Mouse (Mus musculus) cerebellum, adult 9-11 months (tissue): ENCODE results near the gene Alox8.

ENCODE experiments used
- DNase-seq: peaks from one replicate; pipeline ENCODE4 v3.0.0; 2022

Alox8 gene

DNA sequence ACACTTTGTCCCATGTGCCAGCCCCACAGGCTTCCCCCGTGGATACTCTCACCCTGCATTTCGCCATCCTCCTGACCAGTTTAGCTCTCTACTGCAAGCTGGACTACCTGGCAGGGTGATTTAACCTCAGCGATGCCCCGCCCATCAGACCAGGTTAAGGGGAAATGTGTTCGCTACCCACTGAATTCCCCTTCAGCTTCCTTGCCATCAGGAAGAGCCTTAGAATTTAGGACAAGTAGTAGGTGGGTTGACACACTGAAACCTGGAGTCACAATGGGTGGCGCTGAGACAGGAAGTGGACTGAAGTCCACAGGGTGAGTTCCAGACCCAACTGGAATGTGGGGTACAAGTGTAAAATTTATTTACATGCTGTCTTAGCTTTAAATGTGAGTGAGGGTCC lies at the start of gene Alox8:
Alox8 (minus strand) TSS at position 101 of the 400 bp plus-strand sequence.
- no peak for DNase-seq

DNA sequence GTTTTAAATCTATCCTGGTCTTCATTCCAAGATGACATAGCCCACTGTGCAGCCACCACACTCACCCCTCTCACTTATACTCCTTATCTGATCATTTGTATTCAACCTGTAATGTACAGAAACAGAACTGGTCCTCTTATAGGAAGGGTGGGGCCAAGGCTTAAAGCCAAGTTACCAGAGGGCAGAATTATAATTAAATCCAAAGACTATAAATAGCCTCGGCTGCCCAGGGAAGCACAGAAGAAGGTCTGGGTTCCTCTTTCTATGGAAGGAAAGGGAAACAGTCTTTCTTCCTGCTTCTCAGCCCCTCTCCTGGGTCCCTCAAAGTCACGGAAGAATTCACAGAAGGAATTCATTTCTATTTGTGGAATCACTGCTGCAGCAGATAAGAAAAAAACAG lies 48.0 kb upstream of the Alox8 start:
- no peak for DNase-seq

DNA sequence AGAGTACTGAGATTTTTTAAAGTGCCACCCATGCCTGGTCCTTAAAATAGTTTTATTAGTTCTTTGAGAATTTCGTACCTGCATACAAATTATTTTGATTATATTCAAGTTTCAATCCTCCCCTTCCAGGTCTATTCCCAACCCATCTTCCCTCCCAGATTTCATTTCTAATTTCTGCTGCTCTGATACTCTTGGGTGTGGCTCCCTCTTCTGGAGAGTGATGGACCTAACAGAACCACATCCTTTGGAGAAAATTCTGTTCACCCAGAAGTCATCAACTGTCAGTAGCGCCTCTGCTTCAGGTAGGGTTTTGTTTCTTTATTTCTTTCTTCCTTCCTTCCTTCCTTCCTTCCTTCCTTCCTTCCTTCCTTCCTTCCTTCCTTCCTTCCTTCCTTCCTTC lies 47.3 kb upstream of the Alox8 start:
- DNase-seq, result no peak

DNA sequence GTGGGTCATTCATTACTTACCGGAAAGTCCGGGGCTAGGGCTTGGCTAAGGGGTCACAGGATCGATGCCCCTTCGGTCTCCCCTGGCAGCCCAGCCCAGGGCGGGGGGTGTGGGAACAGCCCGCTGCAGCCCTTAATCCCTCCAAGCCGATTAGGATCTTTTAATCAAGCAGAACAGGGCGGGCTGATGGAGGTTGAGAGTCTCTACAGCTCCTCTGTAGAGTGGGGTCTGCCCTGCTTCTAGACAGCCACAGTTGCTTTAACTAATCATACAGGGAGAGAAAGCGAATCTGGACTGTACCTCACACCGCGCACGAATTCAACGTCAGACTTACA lies 39.2 kb upstream of the Alox8 start, which contains the start of gene Gucy2e:
Gucy2e (minus strand) TSS at position 111 of the 335 bp plus-strand sequence.
- DNase-seq, result no peak

DNA sequence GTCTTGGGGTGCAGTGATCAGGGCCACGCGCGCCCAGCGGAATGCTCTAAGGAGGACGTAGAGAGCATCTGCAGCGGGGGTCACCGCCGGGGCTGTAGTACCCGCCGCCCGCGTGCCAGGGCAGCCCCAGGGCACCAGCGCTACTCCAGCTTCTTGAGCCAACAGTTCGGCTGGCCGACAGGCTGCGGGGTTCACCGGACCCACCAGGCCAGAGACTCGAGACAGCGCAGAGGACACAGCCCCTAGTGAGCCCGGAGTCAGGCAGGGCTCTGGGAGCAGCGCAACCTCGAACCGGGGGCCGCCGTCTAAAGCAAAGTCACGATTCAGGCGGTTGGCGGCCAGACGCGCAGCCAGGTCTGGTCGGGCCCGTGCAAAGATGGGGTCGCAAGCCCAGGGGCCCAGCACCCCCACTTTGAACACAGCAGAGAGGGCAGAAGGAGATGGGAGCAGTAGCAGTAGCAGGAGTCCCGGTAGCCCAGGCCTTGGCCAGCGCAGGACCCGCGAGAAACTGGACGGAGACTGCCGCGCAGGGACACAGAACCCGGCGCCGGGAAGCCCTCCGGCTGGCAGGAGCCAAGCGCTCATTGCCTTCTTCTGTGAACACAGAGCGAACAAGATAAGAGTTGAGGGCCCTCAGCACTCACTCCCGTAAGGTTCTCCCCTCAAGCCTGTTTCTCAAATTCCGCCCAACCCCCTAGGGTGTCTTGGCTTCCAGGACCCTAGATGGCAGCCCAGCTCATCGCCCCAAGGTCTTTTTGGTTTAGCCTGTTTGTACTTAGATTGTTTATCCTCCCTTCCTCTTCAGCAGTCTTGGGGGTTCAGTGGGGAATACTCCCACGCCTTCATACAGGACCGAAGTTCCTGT lies 38.6 kb upstream of the Alox8 start:
- DNase-seq, result peak; percentile 31

DNA sequence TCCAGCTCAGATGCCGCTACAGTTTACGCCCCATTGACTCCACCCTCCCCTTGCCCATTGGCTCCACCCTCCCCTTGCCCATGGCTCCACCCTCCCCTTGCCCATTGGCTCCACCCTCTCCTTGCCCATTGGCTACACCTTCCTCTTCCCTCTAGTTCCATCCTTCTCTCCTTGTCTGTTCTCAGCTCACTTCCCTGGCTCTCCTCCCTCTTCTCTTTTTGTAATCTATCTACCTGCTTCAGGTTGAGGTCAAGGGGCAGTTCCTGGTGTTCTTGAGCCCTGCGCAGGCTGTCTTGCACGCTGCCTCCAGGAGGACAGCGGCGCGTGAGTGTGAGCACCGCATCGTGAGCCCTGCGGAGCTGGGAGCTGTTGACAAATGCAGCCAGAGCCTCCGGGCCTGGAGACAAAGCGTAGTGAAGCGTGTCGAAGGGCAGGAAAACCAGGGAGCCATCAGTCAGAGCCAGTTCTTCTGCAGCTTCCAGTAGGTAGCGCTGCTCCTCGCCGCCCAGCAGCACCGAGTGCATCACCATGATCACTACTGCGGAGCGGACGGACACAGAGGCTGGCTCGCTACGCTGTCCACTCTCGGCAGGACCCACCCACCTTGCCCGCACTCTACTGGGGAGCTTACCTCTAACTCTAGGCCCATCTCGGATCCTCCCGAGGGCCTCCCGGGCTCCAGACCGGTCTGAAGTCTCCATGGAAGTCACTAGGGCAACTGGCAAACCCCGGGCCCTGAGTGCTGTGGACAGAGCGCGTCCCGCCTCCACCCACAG lies 37.8 kb upstream of the Alox8 start:
- peak; percentile 91 for DNase-seq

DNA sequence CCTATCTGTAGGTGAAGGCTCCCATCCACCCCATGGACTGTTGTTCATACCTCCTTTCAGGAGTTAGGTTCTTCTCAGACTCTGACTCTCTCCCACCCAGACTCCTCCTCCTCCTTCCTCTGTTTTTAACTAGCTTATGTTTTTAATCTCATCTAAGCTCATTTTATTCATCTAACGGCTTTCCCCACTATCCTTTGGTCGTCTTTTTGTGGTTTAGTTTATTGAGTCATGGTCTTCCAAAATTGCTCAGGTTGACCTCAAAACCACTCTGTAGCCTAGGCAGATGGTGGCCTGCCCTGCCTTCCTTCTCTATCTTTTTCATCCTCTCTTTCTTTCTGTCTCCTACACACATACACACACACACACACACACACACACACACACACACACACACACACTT lies 35.5 kb upstream of the Alox8 start:
- DNase-seq, result no peak

DNA sequence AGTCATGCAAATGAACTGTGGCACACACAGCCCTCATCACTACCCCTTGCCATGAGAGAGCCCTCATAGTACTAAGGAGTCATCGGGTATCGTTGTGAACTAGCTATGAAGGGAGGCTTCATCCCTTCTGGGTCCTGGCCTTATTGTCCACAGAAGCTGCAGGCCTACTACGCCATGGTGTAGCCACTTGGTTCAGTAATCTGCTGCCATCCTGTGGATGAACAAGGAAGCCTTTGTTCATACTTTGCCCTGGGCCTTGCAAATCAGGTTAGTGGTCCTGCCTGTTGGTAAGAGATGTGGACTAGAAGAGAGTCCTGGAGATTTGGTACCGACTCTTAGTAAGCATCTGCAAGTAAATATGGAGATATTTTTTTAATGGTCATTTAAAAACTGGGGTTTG lies 32.8 kb upstream of the Alox8 start:
- no peak for DNase-seq

DNA sequence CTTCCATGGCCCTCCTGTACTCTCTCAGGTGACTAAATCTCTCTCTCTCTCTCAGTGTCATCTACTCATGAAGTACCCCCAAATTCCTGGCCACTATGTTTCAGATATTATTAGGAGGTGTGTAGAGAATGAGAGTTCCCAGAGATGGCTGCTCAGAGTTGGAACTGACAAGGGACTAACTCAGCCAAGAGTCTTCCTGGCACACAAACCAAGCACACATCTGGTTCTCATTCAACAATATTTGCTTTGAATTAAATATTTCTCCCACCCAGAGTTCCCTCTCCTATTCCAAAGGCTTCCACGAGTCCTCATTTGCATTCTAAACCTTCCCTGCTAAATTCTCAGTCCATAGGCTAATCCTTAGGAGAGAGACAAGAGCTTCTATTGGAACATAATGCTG lies 28.1 kb upstream of the Alox8 start:
- DNase-seq, result no peak

DNA sequence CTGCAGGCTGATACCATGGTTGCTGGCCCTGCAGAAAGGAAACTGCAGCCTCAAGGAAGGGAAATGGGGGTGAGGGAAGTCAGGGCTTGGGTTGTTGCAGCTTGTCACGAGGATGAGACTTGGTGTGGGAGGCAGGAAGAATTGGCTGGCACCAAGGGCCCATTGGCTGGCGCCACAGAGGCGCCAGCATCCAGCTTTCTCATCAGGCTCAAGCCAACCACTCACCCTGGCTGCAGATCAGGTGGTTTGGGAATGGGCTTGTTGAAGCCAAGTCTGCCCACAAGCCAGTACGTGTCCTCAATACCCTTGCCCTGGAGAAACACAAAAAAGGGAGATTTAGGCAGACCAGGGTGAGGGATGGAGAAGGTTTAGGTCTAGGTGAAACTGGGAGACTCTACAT lies 25.5 kb upstream of the Alox8 start:
- DNase-seq, result no peak

DNA sequence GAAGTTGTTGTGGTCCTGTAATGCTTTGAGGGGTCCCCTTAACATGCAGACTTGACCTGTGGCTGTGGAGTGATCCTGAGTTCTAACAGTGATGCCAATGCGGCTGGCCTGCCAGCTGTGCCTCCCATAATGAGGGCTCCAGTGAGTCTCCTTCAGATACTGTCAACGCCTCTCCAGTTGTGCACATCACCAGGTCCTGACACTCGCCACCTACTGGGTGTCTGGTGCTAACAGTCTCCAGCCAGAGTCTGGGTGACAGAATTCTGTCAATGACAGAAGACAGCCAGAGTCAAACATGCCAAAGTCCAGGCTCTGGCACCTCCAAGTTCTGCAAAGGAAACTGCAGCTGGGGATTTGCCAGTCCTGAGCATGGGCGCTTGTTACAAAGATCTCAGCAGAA lies 23.4 kb upstream of the Alox8 start:
- DNase-seq, result no peak

DNA sequence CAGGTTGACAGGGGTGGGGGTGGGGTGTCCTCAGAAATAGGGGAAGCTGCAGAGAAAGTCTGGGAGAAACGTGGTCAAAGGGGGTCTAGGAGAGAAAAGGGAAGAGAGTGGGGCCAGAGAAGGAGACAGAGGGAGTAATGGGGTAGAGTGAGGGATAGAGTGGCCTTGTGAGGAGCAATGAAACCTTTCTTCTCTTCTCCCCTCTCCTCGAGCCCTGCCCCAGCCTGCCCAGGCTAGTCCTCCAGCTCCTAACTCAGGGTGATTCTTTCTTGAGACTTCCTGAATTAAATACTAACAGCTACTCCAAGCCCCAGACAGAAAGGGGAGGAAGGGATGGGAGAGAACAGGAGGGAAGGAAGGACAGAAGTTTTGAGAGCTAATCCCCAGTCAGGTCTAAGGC lies 21.0 kb upstream of the Alox8 start:
- no peak for DNase-seq

DNA sequence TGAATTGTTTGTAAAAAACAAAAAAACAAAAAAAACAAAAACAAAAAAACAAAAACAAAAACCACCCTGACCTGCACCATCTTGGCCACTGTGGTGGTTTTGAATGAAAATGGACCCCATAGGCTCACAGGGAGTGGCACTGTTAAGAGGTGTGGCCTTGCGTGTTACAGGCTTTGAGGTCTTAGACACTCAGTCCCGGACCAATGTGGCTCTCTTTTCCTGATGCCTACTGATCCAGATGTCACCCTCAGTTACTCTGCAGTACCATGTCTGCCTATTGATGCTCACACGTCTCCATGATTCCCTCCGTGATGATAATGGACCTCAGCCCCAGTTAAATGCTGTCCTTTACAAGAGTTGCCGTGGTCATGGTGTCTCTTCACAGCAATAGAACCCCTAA lies 19.8 kb upstream of the Alox8 start:
- no peak for DNase-seq

DNA sequence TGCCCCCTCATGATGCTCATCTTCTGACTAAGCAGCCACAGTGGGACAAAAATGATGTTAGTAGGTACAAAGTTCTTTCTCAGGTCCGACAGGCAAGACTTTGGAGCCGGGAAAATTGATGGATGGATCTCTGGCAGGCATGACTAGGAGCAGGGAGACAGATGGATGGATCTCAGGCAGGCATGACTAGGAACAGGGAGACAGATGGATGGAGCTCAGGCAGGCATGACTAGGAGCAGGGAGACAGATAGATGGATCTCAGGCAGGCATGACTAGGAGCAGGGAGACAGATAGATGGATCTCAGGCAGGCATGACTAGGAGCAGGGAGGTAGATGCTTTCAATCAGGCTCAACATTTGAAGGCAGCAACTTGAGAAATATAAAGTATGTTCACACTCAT lies 13.8 kb upstream of the Alox8 start:
- peak; percentile 84 for DNase-seq

DNA sequence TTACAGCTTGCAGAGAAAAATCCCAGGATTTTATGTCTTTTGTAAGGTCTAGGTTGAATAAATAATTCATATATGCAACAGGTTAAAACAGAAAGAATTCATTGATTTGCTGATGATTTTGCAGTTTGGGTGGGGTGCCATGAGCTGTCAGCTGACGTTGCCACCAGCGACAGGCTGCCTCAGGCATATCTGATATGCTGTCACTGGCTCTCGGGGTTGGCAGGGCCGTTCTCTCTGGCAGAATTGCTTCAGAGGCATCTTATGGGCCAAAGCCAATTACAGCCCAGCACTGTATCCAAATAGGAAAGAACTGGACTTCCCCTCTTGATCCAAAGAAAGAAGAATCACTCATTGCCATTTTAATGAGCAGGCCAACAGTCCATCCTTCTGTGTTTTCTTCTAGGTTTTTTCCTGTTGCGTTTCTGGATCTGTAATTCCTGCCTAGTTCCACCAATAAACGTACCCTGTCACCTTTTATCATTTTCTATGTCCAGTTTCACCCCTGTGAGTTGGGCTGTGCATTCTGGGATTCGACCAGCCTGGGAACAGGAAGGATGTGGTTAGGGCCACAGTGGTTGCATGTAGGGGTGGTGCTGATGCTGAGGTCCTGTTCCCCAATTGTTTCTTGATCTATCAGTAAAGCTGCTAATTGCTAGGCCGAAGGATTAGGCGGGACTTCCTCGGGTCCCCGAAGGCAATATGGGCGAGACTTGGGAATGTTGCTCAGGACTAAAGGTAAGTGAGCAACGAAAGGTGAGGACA lies 5.0 kb upstream of the Alox8 start:
- DNase-seq, result no peak

DNA sequence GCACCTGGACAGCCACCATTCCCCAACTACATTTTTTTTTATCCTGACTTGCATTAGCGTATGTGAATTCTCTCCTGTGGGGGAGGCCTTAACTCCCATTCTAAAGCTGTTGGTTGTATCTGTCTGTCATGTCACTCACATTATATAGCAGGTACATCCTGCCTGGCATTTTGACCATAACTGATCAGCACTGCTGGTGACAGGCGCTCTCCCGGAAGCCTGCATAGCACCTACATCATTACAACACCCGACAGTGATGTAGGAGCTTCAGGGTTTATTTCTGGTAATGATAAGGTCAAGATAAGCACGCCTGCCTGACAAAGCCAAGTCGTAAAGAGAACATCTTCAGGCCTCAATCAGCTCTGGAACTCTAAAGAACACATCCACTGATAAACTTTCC lies 2.6 kb upstream of the Alox8 start:
- DNase-seq, result no peak

DNA sequence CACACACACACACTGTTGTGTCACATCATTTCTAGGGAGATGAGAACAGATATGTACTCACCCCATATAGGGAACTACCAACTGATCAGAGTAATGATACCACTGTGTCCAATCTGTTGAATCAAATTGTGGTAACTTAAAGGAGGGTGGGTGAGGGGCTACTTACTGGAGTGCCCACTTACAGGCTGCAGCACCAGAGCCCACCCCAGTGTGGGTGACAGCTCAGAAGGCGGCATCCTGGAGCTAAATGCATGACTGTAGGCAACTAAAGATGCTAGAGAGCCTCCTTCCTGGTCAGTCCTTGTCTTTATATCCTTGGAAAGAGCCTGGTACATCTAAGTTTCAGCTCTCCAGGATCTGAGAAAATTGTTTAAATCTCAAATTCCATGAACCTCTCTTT lies 1.6 kb upstream of the Alox8 start:
- no peak for DNase-seq

DNA sequence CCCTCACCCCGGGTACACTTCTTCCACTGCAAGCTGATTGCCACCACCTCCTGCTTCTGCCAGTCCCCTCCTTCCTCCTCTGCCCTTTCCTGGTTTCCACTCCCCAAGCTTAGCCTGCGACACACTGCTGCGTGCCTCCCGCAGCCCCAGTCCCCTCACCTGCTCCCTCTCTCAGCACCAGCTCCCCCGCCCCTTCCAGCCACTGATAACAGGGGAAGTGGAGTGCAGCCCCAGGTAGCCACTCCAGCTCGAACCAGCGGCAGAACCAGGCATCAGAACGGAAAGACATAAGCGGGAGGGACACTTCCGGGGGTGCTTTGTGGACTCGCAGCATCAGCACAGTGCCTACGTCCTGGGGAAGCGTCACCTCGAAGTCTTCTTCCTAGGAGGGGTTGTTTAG lies 449 bp downstream of the Alox8 start:
- DNase-seq, result peak; percentile 48

DNA sequence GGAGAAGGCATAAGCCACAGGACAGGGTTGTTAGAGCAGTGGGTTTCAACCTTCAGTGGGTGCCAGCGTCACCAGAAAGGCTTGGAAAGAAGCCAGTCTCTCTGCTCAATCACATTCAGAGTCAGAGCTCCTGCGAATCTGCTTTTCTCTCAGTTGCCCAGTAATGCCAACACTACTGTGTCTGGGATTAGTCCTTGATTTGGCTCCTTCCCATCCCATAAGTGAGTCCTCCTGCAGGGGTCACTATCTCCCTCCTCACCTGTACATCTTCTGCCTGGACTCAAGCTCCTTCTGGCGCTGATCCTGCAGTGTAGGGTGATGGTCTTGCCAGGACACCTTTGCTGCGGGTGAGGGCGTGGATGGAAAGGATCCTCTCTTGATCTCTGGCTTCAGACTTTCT lies 877 bp downstream of the Alox8 start:
- DNase-seq, result peak; percentile 78

DNA sequence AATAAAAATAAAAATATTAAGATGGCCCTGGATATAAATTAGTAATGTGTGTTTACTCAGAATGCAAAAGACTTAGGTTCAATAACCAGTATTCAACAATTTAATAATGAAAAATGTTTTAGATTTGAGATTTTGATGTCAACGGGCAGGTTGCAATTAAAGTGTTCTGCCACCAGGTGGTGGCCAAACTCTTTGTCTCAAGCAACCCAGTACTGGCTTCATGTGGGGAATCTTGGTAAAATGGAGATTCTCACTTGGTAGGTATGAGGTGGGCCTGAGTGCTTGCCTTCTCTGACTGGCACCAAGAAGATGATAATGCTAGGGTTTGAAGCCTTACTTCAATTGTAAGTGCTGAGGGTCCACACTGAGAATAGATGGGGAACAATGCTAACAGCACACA lies 4.8 kb downstream of the Alox8 start:
- peak; percentile 32 for DNase-seq

DNA sequence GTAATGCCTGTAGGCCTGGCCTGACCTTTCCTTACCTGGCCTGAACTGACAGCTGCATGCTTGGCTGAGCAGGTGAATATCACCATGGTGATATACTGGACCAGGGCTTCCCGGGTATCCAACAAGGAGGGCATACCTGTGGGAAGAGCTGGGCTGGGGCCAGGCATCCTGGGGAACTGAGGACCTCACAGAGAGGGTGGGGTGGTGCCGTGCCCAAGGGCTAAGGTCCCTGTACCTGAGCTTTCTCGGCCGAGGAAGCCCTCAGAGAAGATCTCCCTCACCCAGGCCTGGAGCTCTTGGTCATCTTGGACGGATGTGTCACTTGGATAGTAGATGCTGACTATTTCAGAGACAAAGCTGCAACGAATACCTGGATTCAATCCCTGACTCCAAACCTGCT lies 11.7 kb downstream of the Alox8 start:
- no peak for DNase-seq

DNA sequence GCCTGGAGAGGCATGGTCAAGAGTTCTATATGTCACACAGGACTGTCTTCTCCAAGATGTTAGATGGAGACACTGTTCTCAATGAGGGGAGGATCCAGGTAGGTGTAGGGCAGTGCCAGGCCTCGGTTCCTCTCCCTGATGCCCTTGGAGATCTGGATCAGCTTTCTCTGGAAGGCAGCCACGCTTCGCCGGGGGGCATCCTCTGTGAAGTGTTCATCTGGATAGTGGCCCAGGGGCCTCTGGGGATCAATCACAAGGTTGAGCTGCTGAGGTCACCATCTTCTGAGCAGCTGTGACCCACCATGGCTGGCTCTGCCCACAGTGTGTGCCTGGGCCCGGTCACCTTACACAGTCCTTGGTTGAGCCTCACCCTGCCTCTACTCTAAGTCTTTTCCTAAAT lies 12.6 kb downstream of the Alox8 start:
- no peak for DNase-seq

DNA sequence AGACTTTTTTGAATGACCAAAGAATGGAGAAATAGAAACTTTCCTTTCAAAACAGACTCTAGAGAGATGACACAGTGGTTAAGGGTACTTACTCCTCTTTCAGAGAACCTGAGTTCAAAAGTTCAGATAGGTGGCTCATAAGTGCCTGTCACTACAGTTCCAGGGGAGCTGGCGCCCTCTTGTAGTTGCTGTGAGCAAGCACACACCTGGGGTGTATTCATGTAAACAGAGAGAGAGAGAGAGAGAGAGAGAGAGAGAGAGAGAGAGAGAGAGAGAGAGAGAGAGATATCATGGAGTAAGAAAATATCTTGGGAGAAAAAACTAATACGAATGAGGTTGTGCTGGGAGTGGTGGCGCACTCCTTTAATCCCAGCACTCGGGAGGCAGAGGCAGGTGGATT lies 17.5 kb downstream of the Alox8 start:
- DNase-seq, result no peak

DNA sequence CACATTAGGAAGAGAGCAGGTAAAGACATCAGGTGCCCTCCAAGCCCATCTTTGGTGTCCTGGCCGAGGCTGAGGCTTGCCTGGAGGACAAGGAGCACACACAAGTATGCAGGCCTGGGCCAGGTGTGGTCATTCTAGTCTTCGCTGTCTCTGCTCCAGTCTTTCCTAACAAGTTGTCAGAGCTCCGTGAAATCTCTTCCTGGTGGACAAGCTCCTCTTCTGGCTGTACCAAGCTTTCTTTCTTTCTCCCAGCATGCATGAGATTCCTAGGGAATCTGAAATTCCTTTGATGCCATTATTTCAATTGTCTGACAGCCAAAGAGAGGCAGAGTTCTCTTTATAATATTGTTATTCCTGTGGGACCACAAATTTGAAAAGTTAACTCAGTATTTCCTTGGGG lies 18.1 kb downstream of the Alox8 start:
- DNase-seq, result no peak
